Mouse (Mus musculus) kidney, embryonic 15.5 days (tissue): ENCODE measurements around the gene Il17rc. TPM values are rescaled to one million over a fixed set of nuclear protein-coding genes. Genes with fewer than 3 reads are reported as not detected.

Source experiments
- ATAC-seq: fragments of 200-750 bp; cut with Nextera tagmentation; replicated peaks from 2 replicates; pipeline ENCODE4 v1.8.0; 2017; ENCODE audit warnings: moderate TSS enrichment; ENCODE audit not compliant: low FRiP score
- H3K27ac ChIP-seq: fragments of 300-500 bp; sonication (generic); 2 replicates; pipeline ENCODE4 v1.5.1; 2015; ENCODE audit warnings: mild to moderate bottlenecking, inconsistent platforms
- H3K27me3 ChIP-seq: fragments of 300-500 bp; sonication (generic); 2 replicates; pipeline ENCODE4 v1.6.1; 2015; ENCODE audit warnings: inconsistent platforms
- H3K36me3 ChIP-seq: fragments of 300-500 bp; sonication (generic); 2 replicates; pipeline ENCODE4 v1.6.1; 2015; ENCODE audit warnings: inconsistent platforms
- H3K4me1 ChIP-seq: fragments of 300-500 bp; sonication (generic); 2 replicates; pipeline ENCODE4 v1.6.1; 2015; ENCODE audit warnings: inconsistent platforms
- H3K4me2 ChIP-seq: fragments of 300-500 bp; sonication (generic); 2 replicates; pipeline ENCODE4 v1.6.1; 2015; ENCODE audit warnings: moderate library complexity, mild to moderate bottlenecking, inconsistent platforms
- H3K4me3 ChIP-seq: fragments of 300-500 bp; sonication (generic); replicated peaks from 2 replicates; pipeline ENCODE4 v1.5.1; 2015; ENCODE audit warnings: mild to moderate bottlenecking, inconsistent platforms
- H3K9ac ChIP-seq: fragments of 300-500 bp; sonication (generic); 2 replicates; pipeline ENCODE4 v1.6.1; 2015; ENCODE audit warnings: mild to moderate bottlenecking, inconsistent platforms
- H3K9me3 ChIP-seq: fragments of 300-500 bp; sonication (generic); replicated peaks from 2 replicates; pipeline ENCODE4 v1.6.1; 2016; ENCODE audit warnings: inconsistent platforms
- WGBS: fragments of 180-500 bp; shearing (Covaris S2); methylation state at CpG from one replicate; pipeline ENCODE4 v1.1.7; 2015; ENCODE audit warnings: mixed read lengths; 5-methylcytosine and 5-hydroxymethylcytosine counted together
- microRNA-seq: library from miRNA; unstranded; fragments of <30 nt; microRNA quantifications from one replicate; pipeline ENCODE4, GENCODE M21; 2016
- polyA plus RNA-seq: library from polyadenylated mRNA; unstranded; fragments of >200 nt; fragmentation: Nextera tagmentation; extraction: Ambion mirVana; gene quantifications from 2 replicates; pipeline ENCODE4 v1.2.1, GENCODE M21; 2015

The Il17rc gene
- polyA plus RNA-seq, 1 experiment from 2014 or later: 19.6 TPM

DNA sequence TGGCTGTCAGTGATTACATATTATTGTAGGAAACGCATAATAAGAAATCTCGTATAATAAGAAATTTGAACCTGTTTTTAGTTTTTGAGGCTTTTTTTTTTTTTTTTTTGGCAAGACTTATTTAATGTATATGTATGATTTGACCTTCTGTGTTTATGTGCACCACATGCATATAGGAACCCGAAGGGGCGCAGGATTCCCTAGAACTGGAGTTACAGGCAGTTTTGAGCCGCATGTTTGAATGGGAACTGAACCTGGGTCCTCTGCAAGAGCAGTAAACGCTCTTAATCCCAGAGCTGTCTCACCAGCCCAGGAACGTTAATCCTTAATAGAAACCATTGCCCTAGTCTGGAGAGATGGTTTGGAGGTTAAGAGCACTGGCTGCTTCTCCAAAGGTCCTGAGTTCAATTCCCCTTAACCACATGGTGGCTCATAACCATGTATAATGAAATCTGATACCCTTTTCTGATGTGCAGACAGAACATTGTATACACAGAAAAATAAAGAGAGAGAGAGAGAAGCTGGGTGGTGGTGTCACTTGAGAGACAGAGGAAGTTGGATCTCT is 60.7 kb downstream of the Il17rc start:
- H3K4me3 ChIP-seq: peak overlapping the region; percentile 94
- peak overlapping the region; percentile 69 for H3K4me2 ChIP-seq
- WGBS: 7% methylated on average over 7 of the region's 7 CpGs
- peak overlapping the region; percentile 81 for H3K9ac ChIP-seq
- peak overlapping the region; percentile 86 for H3K27ac ChIP-seq
- peaks cover 13% of the 10 kb centered on the region for H3K36me3 ChIP-seq
- no peaks in the 10 kb centered on the region for H3K9me3 ChIP-seq
- ATAC-seq: no peak
- H3K27me3 ChIP-seq: no peaks in the 10 kb centered on the region
- H3K4me1 ChIP-seq: peaks cover 18% of the 10 kb centered on the region

Small RNA genes within 50 kb of the gene (microRNA-seq; reads per million reads assigned to microRNA genes)
- not detected for gene Gm23365
- gene Gm24387: not detected

Other genes with a start within 250 kb of the Il17rc start
- 36.2 and 39.4 TPM in 2 replicates for gene Mtmr14, start 233.6 kb upstream of the Il17rc start, polyA plus RNA-seq
- 0.05 and 0.18 TPM in 2 replicates for gene Cpne9, start 189.1 kb upstream of the Il17rc start, polyA plus RNA-seq
- 19.2 and 20.4 TPM in 2 replicates for gene Brpf1, start 164.3 kb upstream of the Il17rc start, polyA plus RNA-seq
- gene Ogg1, start 144.5 kb upstream of the Il17rc start, polyA plus RNA-seq: 13.8 and 18.7 TPM in 2 replicates
- gene Camk1, start 127.4 kb upstream of the Il17rc start, polyA plus RNA-seq: 103 and 111 TPM in 2 replicates
- gene Tada3, start 93.5 kb upstream of the Il17rc start, polyA plus RNA-seq: 56.7 and 62.1 TPM in 2 replicates
- 403 and 405 TPM in 2 replicates for gene Arpc4, start 93.3 kb upstream of the Il17rc start, polyA plus RNA-seq
- 3.5 and 3.6 TPM in 2 replicates for gene Ttll3, start 82.2 kb upstream of the Il17rc start, polyA plus RNA-seq
- 24.0 and 25.3 TPM in 2 replicates for gene Rpusd3, start 52.1 kb upstream of the Il17rc start, polyA plus RNA-seq
- gene Cidec, start 35.7 kb upstream of the Il17rc start, polyA plus RNA-seq: not detected in 2 replicates
- gene Jagn1, start 28.9 kb upstream of the Il17rc start, polyA plus RNA-seq: 104 and 111 TPM in 2 replicates
- gene Il17re, start 12.9 kb upstream of the Il17rc start, polyA plus RNA-seq: 6.1 and 7.8 TPM in 2 replicates
- gene Creld1, start 11.9 kb downstream of the Il17rc start, polyA plus RNA-seq: 35.7 and 37.2 TPM in 2 replicates
- gene Prrt3, start 30.5 kb downstream of the Il17rc start, polyA plus RNA-seq: 0.87 and 1.1 TPM in 2 replicates
- 108 and 111 TPM in 2 replicates for gene Emc3, start 60.2 kb downstream of the Il17rc start, polyA plus RNA-seq
- gene Fancd2, start 60.3 kb downstream of the Il17rc start, polyA plus RNA-seq: 13.9 and 15.2 TPM in 2 replicates
- 0.84 and 0.87 TPM in 2 replicates for gene Fancd2os, start 129.3 kb downstream of the Il17rc start, polyA plus RNA-seq
- gene Brk1, start 133.3 kb downstream of the Il17rc start, polyA plus RNA-seq: 206 and 211 TPM in 2 replicates
- 36.1 and 39.3 TPM in 2 replicates for gene Vhl, start 152.5 kb downstream of the Il17rc start, polyA plus RNA-seq
- gene Irak2, start 167.0 kb downstream of the Il17rc start, polyA plus RNA-seq: 5.2 and 5.3 TPM in 2 replicates
- 0.49 and 0.77 TPM in 2 replicates for gene Tatdn2, start 225.6 kb downstream of the Il17rc start, polyA plus RNA-seq
- gene Ghrl, start 248.5 kb downstream of the Il17rc start, polyA plus RNA-seq: 0.81 and 1.2 TPM in 2 replicates